Mouse (Mus musculus): ENCODE measurements around the gene Gtf2f2.

DNA sequence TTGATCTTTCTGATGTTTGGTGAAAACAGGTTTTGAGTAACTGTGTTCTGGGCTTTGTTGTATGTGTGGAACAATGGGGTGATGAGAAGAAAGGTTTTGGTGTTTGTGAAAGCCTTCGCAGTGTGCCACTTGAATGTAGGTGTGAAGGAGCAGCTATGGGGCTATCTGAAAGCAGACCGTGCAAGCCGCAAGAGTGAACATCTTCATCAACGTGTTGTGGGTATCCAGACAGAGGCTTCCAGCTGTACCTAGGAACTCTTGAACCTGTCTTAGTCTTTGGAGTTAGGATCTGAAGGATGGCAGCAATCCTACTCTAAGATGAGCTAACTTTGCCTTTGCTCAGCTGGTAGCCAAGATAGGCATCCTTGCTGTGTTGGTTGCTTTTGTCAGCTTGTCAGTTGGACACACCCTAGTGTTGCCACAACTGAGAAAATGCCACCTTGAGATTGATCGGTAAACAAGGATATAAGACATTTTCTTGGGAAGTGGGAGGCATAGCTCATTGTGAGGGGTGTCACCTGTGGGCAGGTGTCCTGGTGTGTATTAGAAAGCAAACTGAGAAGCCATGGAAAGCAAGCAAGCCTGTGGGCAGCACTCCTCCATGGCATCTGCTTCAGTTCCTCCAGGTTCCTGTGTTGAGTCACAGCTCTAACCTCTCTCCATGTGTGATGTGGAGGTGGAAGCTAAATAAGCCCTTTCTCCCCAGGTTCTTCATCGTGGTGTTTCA, 160.7 kb downstream of the Gtf2f2 start:
- TF ChIP-seq CTCF (IDR thresholded peaks at IDR 0.05), result no peak
- TF ChIP-seq EP300 (IDR thresholded peaks at IDR 0.05), result no peak

Data from lung, postnatal 0 days (tissue).